Mouse (Mus musculus) T-helper 1 cell (primary cell): ENCODE results near the gene Proser2.

Experiments used
- in situ Hi-C: fragments of 300-600 bp; cut with MboI, MseI; formaldehyde crosslinking; loops from one replicate; pipeline ENCODE4 v1.15.1; 2025; ENCODE audit warnings: high pct_unique_total_duplicates

The Proser2 gene

GRCm38 (mm10) chr2:6075530-6075896 lies 54.5 kb downstream of the Proser2 start:
- in situ Hi-C loops = no loop called here

GRCm38 (mm10) chr2:6074891-6075529 lies 55.0 kb downstream of the Proser2 start:
- in situ Hi-C loops = no loop called here

- in situ Hi-C loops = no loop called here
These were observed 57.2 kb downstream of the Proser2 start for GRCm38 (mm10) chr2:6072685-6073260.

GRCm38 (mm10) chr2:6071598-6072440 lies 58.2 kb downstream of the Proser2 start:
- in situ Hi-C loops = no loop called here

- in situ Hi-C loops = no loop called here
These were observed 59.1 kb downstream of the Proser2 start for GRCm38 (mm10) chr2:6070925-6071324.

GRCm38 (mm10) chr2:6067341-6067740 lies 62.7 kb downstream of the Proser2 start:
- in situ Hi-C loops = no loop called here

- in situ Hi-C loops = no loop called here
These were observed 69.8 kb downstream of the Proser2 start for GRCm38 (mm10) chr2:6060071-6060804.

GRCm38 (mm10) chr2:6059291-6059690 lies 70.7 kb downstream of the Proser2 start:
- in situ Hi-C loops = no loop called here

- in situ Hi-C loops = no loop called here
These were observed 73.5 kb downstream of the Proser2 start for GRCm38 (mm10) chr2:6056518-6056917.

- in situ Hi-C loops = no loop called here
These were observed 74.5 kb downstream of the Proser2 start for GRCm38 (mm10) chr2:6055466-6055865.

- in situ Hi-C loops = no loop called here
These were observed 81.0 kb downstream of the Proser2 start for GRCm38 (mm10) chr2:6049018-6049417.

GRCm38 (mm10) chr2:6048570-6048969 lies 81.4 kb downstream of the Proser2 start:
- in situ Hi-C loops = no loop called here
